Mouse (Mus musculus) heart, adult 9 months (tissue): ENCODE data around the gene Gm45062.

ENCODE experiments used
- DNase-seq, 2 experiments: peaks; one replicate each; pipeline ENCODE4 v3.0.0; 2022; ENCODE audit warnings: low spot score in 2 of 2

Gene Gm45062

GRCm38 (mm10) chr6:8416802-8417569, 157.7 kb downstream of the Gm45062 start:
- DNase-seq: no peak

DNA sequence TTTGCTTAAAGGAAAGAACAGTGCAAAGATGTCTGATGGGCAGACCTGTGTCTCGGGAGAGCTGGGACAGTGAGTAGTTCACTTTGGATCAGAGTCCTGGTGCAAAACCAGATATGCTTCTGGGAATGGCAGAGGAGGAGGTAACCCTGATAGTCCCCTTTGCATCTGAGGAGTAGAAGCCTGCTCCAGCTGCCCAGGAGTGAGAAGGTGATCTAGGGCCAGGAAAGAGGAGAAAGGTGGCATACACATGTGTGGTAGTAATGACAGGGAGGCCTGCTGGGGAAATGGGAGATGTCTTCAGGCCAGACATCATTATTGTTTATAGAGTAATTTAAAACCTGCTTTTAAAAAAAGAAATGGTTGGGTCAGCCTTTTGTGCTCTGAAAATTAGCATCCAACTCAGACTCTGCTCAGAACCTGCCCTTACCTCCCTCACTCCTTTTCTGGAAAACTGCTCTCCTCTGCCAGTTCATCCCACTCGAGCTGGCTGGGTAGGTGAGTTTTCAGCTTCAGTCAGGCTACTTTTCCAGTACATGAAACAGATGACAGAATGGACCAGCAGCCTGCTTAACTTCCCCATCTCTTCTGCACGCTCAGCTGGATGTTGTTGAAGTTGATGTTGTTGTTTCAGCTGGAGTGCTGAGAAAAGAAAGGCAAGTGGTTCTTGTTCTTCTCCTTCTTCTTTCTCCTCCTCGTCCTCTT, 160.4 kb downstream of the Gm45062 start:
- DNase-seq: peak; percentile 15 to 49

- DNase-seq: no peak
Measured at GRCm38 (mm10) chr6:8420187-8420503, 160.9 kb downstream of the Gm45062 start.

DNA sequence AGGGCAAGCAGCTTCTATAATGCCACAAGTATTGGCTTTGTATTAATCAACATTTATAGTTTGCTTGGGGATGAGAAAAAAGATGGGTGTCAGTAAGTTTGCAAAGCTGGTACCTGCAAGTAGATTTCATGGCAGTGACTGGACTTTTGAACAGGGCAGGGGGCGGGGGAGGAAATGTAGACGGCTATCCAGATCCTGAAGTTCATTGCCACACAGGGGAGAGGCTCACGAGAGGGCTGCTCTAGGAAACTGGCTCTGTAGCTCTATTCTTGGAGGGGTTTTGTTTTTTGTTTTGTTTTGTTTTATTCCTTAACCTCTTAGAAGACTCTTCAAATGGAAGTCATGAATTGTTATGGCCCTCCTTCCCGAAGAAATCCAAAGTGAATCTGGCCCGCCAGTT, 162.2 kb downstream of the Gm45062 start:
- no peak for DNase-seq

GRCm38 (mm10) chr6:8421959-8422581, 162.8 kb downstream of the Gm45062 start:
- DNase-seq: peak in 1 of 2 experiments; percentile 11

DNA sequence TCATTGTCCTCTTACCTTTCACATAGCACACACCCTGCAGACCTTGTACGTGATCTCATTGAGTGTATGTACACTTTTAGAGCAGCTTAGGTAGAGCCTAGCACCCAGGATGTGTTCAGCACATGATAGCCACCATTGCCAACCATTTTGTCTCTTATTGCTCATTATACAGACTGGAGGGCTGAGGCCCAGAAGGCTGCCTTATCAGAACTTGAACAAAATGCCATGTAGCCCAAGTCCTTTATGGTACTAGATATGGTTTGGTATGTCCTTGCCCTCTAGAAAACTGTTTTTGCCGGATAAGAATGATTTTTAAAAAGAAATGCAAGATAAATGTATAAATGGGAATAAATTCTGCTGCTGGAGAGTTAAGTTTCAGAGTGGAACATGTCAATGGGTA, 163.9 kb downstream of the Gm45062 start:
- DNase-seq: no peak

DNA sequence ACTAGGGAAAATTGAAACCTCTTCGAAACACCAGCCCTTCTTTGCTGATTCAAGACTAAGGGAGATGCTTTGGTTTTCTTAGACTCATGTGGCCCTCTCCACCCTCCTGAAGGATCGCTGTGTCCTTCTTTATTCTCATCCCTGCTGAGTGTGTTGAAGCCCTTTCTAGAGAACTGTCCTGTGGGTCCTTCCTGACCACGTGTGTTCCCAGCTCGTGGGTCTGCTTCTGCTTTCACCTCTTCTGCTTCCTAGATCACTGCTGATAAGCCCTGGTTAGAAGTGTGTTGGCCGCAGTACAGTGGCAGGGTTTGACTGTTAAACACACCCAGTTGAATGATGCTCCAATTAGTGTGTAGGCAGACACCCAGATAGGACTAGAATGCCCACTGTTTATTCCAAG, 168.4 kb downstream of the Gm45062 start:
- no peak for DNase-seq

- no peak for DNase-seq
Measured at GRCm38 (mm10) chr6:8430610-8431234, 171.5 kb downstream of the Gm45062 start.

DNA sequence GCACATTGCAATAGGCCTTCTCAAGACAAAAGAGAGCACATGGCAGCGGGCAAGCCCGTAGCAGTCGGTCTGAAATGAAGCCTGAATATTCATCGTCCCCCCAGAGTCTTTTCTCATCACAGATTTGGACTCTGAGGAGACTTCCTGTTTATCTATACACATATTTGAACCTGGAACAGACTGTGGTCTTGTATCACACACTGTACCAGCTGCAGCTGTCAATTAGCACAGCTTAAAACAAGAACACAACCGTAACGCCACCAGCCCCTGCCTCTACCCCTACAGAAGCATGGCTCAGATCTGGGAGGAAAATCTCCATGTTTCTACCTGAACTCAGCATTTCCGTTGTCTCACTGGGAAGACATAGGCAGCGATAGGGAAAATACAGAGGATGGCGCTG, 173.9 kb downstream of the Gm45062 start:
- no peak for DNase-seq

GRCm38 (mm10) chr6:8437937-8438336, 178.7 kb downstream of the Gm45062 start:
- DNase-seq: no peak

DNA sequence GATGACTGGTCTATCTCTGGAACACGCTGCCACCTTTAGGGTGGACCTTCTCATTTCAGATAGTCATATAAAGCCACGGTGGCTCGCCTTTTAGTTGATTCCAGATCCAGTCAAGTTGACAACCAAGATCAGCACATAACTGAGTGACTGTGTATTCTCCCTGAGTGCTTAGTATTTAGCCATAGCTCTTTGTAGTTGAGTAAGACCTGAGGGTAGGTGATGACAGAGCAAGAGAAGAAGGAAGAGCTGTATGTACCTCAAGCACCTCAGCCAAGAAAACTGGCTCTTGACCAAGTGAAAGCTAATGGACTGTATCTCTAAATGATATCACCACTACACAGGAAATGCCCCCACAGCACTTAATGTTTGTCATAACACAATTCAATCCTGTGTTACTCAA, 182.6 kb downstream of the Gm45062 start:
- no peak for DNase-seq

DNA sequence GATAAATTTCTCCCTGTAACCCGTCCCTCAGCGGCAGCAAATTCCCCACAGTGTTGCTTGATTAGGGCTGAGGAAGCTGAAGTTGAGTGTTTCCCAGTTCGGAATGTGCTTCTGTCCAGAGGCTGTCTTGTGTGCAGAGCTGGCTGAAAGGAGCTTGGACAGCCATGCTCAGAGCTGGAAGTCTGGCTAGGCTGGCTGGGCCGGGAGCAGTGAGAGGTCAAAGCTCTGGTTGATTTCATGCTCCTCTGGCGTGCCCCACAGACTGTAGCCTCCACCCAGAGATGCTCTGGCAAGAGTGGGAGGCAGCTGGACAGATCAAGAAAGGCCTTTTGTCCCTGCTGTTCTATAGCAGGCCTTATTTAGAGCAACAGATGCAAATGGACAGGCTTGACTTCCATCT, 187.5 kb downstream of the Gm45062 start:
- peak; percentile 61 to 71 for DNase-seq

DNA sequence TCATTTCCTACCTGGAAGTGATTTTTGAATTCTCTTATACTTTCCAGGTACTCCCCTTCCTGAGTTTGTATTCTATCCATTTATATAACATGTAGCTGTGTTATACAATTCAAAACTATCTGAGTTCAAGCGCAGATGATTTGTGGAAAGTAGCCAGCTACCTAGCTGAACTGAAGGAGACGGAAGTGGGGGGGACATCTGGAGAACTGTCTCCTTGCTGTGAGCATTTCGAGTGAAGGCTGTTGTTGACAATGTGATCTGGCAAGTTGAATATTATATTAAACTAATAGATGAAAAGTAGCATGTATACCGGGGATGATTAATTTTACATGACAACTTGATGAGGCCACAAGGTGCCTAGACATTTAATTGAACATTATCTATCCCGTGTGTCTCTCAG, 196.3 kb downstream of the Gm45062 start:
- DNase-seq: no peak

DNA sequence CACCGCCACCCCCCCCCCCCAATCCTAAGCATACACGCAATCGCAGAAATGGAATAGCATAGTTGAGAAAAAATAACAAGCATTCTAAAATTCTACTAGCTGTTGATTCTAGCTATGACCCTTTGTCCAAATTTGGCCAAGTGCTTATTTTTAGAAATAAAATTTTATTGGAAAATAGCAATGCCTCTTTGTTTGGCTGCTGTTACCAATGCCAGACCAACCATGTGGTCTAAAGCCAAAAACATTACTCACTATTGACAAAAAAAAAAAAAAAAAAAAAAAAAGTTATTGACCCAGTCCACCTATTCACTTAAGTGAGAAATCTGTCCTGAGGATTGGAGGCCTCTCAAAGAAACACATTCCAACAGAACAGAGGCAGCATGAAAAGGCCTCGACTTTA, 199.3 kb downstream of the Gm45062 start:
- DNase-seq: no peak

DNA sequence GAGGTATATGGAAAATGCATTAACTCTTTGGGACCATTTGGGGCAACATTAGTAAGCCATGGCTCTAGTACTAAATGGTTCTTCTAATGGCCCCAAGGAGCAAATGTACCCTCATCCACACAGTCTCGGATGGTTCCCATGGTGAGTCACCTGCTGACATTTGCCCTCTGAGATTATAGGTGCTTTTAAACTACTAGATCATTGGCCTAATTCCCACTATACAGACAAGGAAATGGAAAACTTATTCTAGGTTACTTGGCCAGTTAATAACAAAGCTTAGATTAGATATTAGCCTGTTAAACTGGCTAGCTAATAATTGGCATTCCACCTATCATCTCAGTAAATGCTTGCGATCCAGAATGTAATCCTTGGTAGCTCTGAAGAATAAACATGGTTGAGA, 203.2 kb downstream of the Gm45062 start:
- no peak for DNase-seq

DNA sequence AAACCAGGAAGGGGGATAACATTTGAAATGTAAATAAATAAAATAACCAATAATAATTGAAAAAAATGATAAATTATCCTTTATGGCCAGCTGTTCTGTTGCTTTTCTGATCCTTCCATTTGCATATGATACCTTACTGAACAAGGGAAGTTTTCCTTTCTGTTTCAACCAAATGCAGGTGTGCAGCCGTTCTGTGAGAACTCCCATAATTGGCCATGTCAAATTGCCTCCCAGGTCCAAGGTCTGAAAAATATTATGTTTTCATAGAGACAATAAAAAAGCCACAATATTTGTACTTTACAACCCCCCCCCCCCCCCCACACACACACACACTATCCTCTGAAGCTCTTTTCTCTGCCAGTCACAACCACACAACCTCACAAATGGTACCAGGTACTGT, 206.1 kb downstream of the Gm45062 start:
- no peak for DNase-seq

GRCm38 (mm10) chr6:8465985-8466384, 206.7 kb downstream of the Gm45062 start:
- no peak for DNase-seq

DNA sequence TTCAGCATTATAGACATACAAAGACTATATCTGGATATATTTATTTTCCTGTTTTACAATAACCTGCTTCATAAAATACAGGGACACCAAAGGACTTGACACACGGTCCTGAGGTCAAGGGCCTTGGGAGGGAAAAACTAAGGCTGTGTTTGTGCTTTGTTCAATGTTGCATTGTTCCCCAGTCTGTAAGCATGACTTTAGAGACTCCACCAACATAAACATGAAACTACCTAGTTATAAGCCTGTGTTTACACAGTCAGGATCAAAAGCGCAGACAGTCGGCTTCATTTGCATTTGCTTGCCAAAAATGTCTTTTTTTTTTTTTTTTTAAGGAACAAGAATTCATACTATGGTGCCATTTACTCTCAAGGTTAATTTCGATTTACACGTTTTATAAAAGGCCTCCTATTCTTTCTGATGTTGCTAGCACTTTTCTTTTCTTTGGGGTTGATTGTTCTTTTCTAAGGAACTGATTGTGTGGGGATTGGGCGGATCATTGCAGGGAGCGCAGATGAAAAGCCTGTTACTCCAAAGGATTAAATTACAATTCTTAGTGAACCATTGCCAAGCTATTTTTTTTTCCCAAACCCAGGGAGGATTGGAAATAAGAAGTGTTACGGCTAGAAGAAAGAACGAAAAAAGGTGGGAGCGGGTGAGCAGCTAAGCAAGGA, 208.6 kb downstream of the Gm45062 start:
- DNase-seq: no peak

GRCm38 (mm10) chr6:8469918-8470317, 210.7 kb downstream of the Gm45062 start:
- DNase-seq: peak in 1 of 2 experiments; percentile 8

DNA sequence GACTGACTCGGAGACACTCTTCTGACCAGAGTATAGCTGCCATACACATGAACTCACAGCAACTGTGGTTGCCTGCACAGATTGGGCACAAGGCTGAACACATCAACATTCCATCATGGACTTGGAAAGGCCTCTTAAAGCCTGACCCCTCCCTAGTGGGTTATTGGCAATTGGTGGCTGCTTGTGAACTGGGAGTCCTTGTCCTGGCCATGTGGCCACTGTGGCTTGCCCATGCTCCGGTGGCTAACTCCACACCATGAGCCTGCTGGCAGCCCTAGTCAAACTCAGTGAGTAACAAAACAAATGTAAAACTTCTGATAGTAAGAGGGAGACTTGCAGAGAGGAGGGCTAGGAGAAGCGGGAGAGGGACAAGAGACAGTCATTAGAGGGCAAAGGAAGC, 212.9 kb downstream of the Gm45062 start:
- DNase-seq: no peak

- DNase-seq: peak; percentile 54 to 59
Measured at GRCm38 (mm10) chr6:8472915-8473314, 213.7 kb downstream of the Gm45062 start.

DNA sequence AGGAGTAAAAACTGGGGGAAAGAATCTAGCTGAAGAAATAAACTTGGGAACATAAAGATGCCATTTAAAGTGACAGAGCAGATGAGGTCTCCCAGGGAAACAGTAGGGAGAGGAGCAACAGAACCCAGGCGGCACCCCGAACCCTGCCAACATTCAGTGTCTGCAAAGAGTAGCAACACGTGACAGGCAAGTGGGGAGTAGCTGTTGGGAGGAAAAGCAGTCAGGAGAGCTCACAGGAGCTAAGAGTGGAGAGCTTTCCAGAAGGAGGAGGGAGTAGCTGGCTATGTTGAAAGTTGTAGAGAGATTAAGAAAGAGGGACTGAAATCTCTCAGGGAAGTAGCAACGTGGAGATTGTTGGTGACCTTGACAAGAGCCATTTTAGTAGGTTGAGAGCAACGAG, 214.2 kb downstream of the Gm45062 start:
- peak; percentile 40 to 49 for DNase-seq
